Mouse (Mus musculus) lung, adult 2 months (tissue): ENCODE measurements around the gene Emilin2.

Experiments used
- CTCF ChIP-seq: fragments of 200-500 bp; IDR thresholded peaks from 2 replicates; pipeline ENCODE4 v1.5.1; 2011; ENCODE audit warnings: mild to moderate bottlenecking, low read length, control low read depth; ENCODE audit not compliant: insufficient read depth
- POLR2A ChIP-seq: fragments of 200-500 bp; IDR thresholded peaks from 2 replicates; pipeline ENCODE4 v1.6.1; 2011; ENCODE audit warnings: low read depth, mild to moderate bottlenecking, control low read depth, low read length, borderline replicate concordance; ENCODE audit errors: extremely low read depth

- TF ChIP-seq CTCF (no peak), POLR2A (no peak)
Observed at GRCm38 (mm10) chr17:71248963-71249362, 62.8 kb downstream of the Emilin2 start.
